Mouse (Mus musculus) midbrain, embryonic 14.5 days (tissue): ENCODE measurements around the gene Cadm2. TPM values are rescaled to one million over a fixed set of nuclear protein-coding genes. Genes with fewer than 3 reads are reported as not detected.

ENCODE experiments used
- ATAC-seq: fragments of 200-750 bp; cut with Nextera tagmentation; 2 replicates; pipeline ENCODE4 v1.8.0; 2017; ENCODE audit warnings: moderate number of reproducible peaks, moderate library complexity; ENCODE audit not compliant: low FRiP score, low TSS enrichment
- DNase-seq: peaks from one replicate; pipeline ENCODE4 v3.0.0-alpha.2; 2015
- H3K27ac ChIP-seq: fragments of 300-500 bp; sonication (generic); replicated peaks from 2 replicates; pipeline ENCODE4 v1.5.1; 2014; ENCODE audit warnings: mild to moderate bottlenecking, low read depth, low read length, moderate library complexity
- H3K27me3 ChIP-seq: fragments of 300-500 bp; sonication (generic); 2 replicates; pipeline ENCODE4 v1.6.1; 2014; ENCODE audit warnings: low read length, control low read depth, mixed read lengths; ENCODE audit not compliant: control insufficient read depth, insufficient read depth
- H3K36me3 ChIP-seq: fragments of 300-500 bp; sonication (generic); 2 replicates; pipeline ENCODE4 v1.6.1; 2014; ENCODE audit warnings: low read length, control low read depth; ENCODE audit not compliant: control insufficient read depth, insufficient read depth
- H3K4me1 ChIP-seq: fragments of 300-500 bp; sonication (generic); 2 replicates; pipeline ENCODE4 v1.6.1; 2014; ENCODE audit warnings: mild to moderate bottlenecking, antibody characterized with exemption, low read length, control low read depth; ENCODE audit not compliant: control insufficient read depth, insufficient read depth
- H3K4me2 ChIP-seq: fragments of 300-500 bp; sonication (generic); 2 replicates; pipeline ENCODE4 v1.6.1; 2014; ENCODE audit warnings: mild to moderate bottlenecking, low read length, moderate library complexity
- H3K4me3 ChIP-seq: fragments of 300-500 bp; sonication (generic); replicated peaks from 2 replicates; pipeline ENCODE4 v1.5.1; 2014; ENCODE audit warnings: low read depth, low read length
- H3K9ac ChIP-seq: fragments of 300-500 bp; sonication (generic); replicated peaks from 2 replicates; pipeline ENCODE4 v1.6.1; 2014; ENCODE audit warnings: mild to moderate bottlenecking, low read length, moderate library complexity
- H3K9me3 ChIP-seq: fragments of 300-500 bp; sonication (generic); 2 replicates; pipeline ENCODE4 v1.6.1; 2016; ENCODE audit warnings: low read length, control low read depth, mixed read lengths; ENCODE audit not compliant: control insufficient read depth
- WGBS: fragments of 180-500 bp; shearing (Covaris S2); extraction: QIAGEN DNeasy Blood & Tissue Kit; methylation state at CpG from one replicate; pipeline ENCODE4 v1.1.7; 2014; 5-methylcytosine and 5-hydroxymethylcytosine counted together
- polyA plus RNA-seq: library from polyadenylated mRNA; unstranded; fragments of >200 nt; fragmentation: Nextera tagmentation; extraction: Ambion mirVana; gene quantifications from 2 replicates; pipeline ENCODE4 v1.2.1, GENCODE M21; 2014

Cadm2 gene
- polyA plus RNA-seq, 1 experiment from 2014 or later: 42.6 TPM

DNA sequence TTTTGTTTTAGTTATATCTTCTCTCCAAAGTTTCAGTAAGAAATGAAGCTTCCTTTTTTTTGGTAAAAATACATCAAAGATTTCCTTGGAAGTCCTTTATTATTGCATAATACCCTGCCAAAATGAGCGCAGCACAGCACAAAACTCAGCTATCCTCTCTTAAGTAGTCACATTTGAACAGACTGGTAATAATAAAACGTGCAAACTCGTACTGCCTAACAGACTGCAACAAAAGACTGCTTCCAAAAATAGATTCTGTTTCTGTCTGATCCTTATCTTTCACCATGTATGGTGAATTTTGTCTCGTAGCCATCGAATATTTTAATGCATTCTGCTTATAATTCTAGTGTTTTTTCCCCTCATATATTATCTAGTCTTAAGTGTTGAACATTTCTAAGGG is 45.2 kb downstream of the Cadm2 start:
- no peak overlapping the region for H3K9ac ChIP-seq
- no peak for DNase-seq
- no peaks in the 10 kb centered on the region for H3K36me3 ChIP-seq
- no peak for ATAC-seq
- WGBS: 71% methylated on average over 5 of the region's 5 CpGs
- no peaks in the 10 kb centered on the region for H3K9me3 ChIP-seq
- no peak overlapping the region for H3K4me3 ChIP-seq
- no peak overlapping the region for H3K4me2 ChIP-seq
- H3K27ac ChIP-seq: no peak overlapping the region
- H3K27me3 ChIP-seq: no peaks in the 10 kb centered on the region
- no peaks in the 10 kb centered on the region for H3K4me1 ChIP-seq

DNA sequence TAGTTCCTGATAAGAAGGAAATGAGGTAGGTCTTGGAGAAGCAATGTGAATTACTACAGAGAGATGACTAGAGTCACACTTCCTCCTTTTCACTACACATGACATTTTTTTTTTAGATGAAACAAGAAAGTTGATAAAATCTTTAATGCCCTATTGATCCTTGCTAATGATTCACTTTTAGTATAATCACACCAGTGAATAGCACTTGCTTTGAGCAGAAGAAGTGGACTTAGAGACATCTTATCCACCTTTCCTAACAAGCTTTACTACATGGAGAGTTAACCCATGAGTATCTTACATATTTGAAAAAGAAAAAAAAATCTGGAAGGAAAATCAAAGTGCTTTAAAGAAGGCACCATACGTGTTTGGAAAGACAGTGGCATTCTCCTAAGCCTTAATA is 93.7 kb downstream of the Cadm2 start:
- no peak overlapping the region for H3K4me3 ChIP-seq
- H3K9ac ChIP-seq: no peak overlapping the region
- no peak overlapping the region for H3K27ac ChIP-seq
- ATAC-seq (no peak), DNase-seq (no peak)
- WGBS: 88% methylated on average over 1 of the region's 1 CpGs
- H3K36me3 ChIP-seq: no peaks in the 10 kb centered on the region
- no peaks in the 10 kb centered on the region for H3K9me3 ChIP-seq
- no peaks in the 10 kb centered on the region for H3K27me3 ChIP-seq
- H3K4me2 ChIP-seq: no peak overlapping the region
- H3K4me1 ChIP-seq: no peaks in the 10 kb centered on the region

DNA sequence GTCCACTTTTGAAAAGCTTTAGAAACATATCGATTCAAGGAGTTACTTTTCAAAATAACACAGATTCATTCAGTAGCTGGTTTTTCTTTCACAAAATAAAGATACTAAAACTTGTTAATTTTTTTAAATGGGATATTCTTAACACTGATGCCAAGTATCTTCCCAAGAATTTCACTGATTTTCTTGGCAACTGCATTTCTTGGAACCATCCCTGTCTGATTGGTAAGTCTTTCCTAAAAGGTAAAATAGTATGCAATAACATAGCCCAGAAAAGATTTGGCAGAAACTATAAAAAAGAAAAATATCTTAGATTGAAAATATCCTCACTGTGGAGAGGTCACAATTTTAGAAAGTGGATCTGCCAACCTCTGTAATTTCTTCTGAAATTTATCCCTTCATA is 95.8 kb downstream of the Cadm2 start:
- H3K4me3 ChIP-seq: no peak overlapping the region
- H3K36me3 ChIP-seq: no peaks in the 10 kb centered on the region
- H3K4me2 ChIP-seq: no peak overlapping the region
- no peaks in the 10 kb centered on the region for H3K27me3 ChIP-seq
- no peak for ATAC-seq
- H3K9me3 ChIP-seq: no peaks in the 10 kb centered on the region
- WGBS: 88% methylated on average over 1 of the region's 1 CpGs
- H3K9ac ChIP-seq: no peak overlapping the region
- no peak overlapping the region for H3K27ac ChIP-seq
- H3K4me1 ChIP-seq: no peaks in the 10 kb centered on the region
- DNase-seq: no peak

DNA sequence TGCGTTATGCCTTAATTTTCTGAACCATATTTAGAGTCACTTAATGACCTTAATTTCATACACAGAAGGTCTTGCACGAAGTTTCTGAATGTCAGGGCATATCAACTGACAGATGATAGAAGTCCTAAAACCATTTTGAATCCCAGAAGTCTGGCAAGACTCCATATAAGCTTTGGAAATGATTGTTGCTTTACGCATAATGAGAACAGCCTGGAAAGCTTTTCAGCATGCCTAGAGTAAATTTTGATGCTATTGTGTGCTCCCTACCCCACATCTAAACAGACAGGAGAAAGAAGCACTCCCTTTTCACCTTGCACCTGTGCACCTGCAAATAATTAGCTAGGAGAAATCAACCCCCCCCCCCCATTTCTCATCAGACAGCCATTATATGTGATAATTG is 102.4 kb downstream of the Cadm2 start:
- no peak overlapping the region for H3K27ac ChIP-seq
- peak; percentile 9 for DNase-seq
- no peak overlapping the region for H3K4me3 ChIP-seq
- WGBS: 68% methylated on average over 3 of the region's 3 CpGs
- H3K27me3 ChIP-seq: no peaks in the 10 kb centered on the region
- H3K9me3 ChIP-seq: no peaks in the 10 kb centered on the region
- H3K4me2 ChIP-seq: no peak overlapping the region
- H3K4me1 ChIP-seq: no peaks in the 10 kb centered on the region
- no peak for ATAC-seq
- no peak overlapping the region for H3K9ac ChIP-seq
- H3K36me3 ChIP-seq: no peaks in the 10 kb centered on the region

DNA sequence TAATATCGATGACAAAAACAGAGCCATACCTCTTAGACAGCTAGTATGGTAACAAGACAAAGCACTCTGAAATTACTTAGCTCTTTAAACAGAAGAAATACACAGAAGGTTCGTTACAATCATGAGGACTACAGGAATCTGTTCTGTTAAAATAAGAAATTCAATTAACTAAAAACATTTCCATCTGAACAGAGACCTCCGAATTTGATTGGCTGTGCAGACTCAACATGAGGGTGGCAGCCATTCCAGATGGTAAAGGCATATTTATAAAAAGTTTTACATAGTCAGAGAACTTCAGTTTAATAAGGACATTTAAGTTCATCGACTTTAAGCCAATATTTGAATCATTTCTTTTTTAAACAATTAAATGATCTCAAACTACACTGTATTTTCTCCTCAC is 105.2 kb downstream of the Cadm2 start:
- WGBS: 89% methylated on average over 4 of the region's 4 CpGs
- no peak overlapping the region for H3K9ac ChIP-seq
- H3K4me1 ChIP-seq: no peaks in the 10 kb centered on the region
- DNase-seq (no peak), ATAC-seq (no peak)
- H3K27me3 ChIP-seq: no peaks in the 10 kb centered on the region
- H3K9me3 ChIP-seq: no peaks in the 10 kb centered on the region
- no peak overlapping the region for H3K27ac ChIP-seq
- no peak overlapping the region for H3K4me3 ChIP-seq
- no peak overlapping the region for H3K4me2 ChIP-seq
- H3K36me3 ChIP-seq: no peaks in the 10 kb centered on the region

- H3K4me3 ChIP-seq: no peak overlapping the region
- DNase-seq (peak; percentile 34), ATAC-seq (no peak)
- no peaks in the 10 kb centered on the region for H3K36me3 ChIP-seq
- WGBS: 64% methylated on average over 9 of the region's 9 CpGs
- no peaks in the 10 kb centered on the region for H3K27me3 ChIP-seq
- H3K4me1 ChIP-seq: no peaks in the 10 kb centered on the region
- H3K9ac ChIP-seq: no peak overlapping the region
- H3K27ac ChIP-seq: no peak overlapping the region
- H3K4me2 ChIP-seq: no peak overlapping the region; the same call in 1 of the 2 replicates
- H3K9me3 ChIP-seq: no peaks in the 10 kb centered on the region
Measured at GRCm38 (mm10) chr16:67509079-67509478, 111.6 kb downstream of the Cadm2 start.

DNA sequence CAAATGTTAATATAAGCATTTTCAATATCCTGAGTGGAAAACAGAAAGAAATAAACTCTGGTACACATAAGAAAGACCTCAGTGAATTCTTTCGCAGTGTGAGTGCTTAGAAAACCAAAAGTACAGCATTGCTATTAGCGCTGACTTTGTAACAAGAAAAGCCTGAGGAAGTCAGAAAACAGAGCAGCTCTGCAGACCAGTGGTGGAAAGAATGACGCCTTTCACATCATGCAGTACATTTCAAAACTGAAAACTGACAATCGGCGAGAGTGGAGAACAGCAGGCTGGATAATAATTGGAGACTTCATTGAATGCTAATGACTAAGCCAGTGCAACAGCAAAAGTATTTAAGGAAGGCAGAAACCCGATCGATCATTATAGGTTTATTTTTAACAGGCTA is 138.2 kb downstream of the Cadm2 start:
- Histone ChIP-seq H3K27me3 (no peaks in the 10 kb centered on the region), H3K4me2 (no peak overlapping the region), H3K36me3 (no peaks in the 10 kb centered on the region), H3K9me3 (no peaks in the 10 kb centered on the region), H3K4me3 (no peak overlapping the region), H3K4me1 (no peaks in the 10 kb centered on the region), H3K9ac (no peak overlapping the region), H3K27ac (no peak overlapping the region)
- peak; percentile 23 for DNase-seq
- 77% methylated on average over 7 of the region's 7 CpGs for WGBS
- no peak for ATAC-seq

- Histone ChIP-seq H3K36me3 (no peaks in the 10 kb centered on the region), H3K4me1 (no peaks in the 10 kb centered on the region), H3K4me2 (no peak overlapping the region), H3K27ac (no peak overlapping the region), H3K9me3 (no peaks in the 10 kb centered on the region), H3K4me3 (no peak overlapping the region), H3K27me3 (no peaks in the 10 kb centered on the region), H3K9ac (no peak overlapping the region)
- 88% methylated on average over 3 of the region's 3 CpGs for WGBS
- ATAC-seq (no peak), DNase-seq (no peak)
Measured at GRCm38 (mm10) chr16:67467041-67467440, 153.7 kb downstream of the Cadm2 start.

DNA sequence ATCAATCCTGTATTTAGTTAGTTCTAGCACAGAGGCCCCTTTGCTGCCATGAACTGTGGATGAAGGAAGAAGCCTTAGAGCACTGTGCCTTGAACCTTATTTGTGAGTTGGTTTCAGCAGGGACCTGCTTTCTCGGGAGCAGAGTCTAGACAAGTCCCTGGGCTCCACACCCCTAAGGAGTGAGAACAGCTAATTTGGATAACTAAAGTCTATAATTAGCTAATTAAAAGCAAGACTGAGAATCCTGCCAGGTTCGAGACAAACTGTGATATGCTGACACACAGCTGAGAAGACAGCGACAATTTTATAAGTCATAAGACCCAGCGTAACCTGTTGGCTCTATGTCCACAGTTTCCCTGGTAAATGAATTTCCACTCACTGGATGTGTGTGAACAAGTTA is 184.4 kb downstream of the Cadm2 start:
- Histone ChIP-seq H3K9me3 (no peaks in the 10 kb centered on the region), H3K4me1 (no peaks in the 10 kb centered on the region), H3K27ac (no peak overlapping the region), H3K36me3 (no peaks in the 10 kb centered on the region), H3K4me3 (no peak overlapping the region), H3K27me3 (no peaks in the 10 kb centered on the region), H3K9ac (no peak overlapping the region), H3K4me2 (no peak overlapping the region)
- 66% methylated on average over 4 of the region's 4 CpGs for WGBS
- no peak for ATAC-seq
- no peak for DNase-seq
